Mouse (Mus musculus): ENCODE data around the gene Frmpd4. TPM values are rescaled to one million over a fixed set of nuclear protein-coding genes. Genes with fewer than 3 reads are reported as not detected.

Frmpd4 gene
- polyA plus RNA-seq, 1 experiment from 2014 or later = 0.11 TPM

- no peak overlapping the region for H3K27ac ChIP-seq (replicated peaks; ENCODE audit: low read depth, low read length)
- WGBS = 28% methylated on average over 8 of the region's 8 CpGs
- peak overlapping the region; percentile 74 for H3K4me2 ChIP-seq (ENCODE audit: low read depth, low read length)
- no peak overlapping the region for H3K4me3 ChIP-seq (ENCODE audit: low read depth, low read length)
- no peaks in the 10 kb centered on the region for H3K4me1 ChIP-seq (ENCODE audit: control insufficient read depth, insufficient read depth, low read length)
- DNase-seq (ENCODE audit: low spot score) (no peak), ATAC-seq (replicated peaks; ENCODE audit: insufficient number of reproducible peaks, low FRiP score, low TSS enrichment, low read depth) (no peak)
- H3K27me3 ChIP-seq (ENCODE audit: control insufficient read depth, insufficient read depth, low read length) = peaks cover 16% of the 10 kb centered on the region
- H3K9ac ChIP-seq (replicated peaks; ENCODE audit: low read length) = no peak overlapping the region
- no peaks in the 10 kb centered on the region for H3K36me3 ChIP-seq (replicated peaks; ENCODE audit: control insufficient read depth, insufficient read depth, low read depth, low read length)
- no peaks in the 10 kb centered on the region for H3K9me3 ChIP-seq (replicated peaks; ENCODE audit: control insufficient read depth, low read length)
Observed at GRCm38 (mm10) chrX:168124043-168124442, 453.0 kb downstream of the Frmpd4 start.

DNA sequence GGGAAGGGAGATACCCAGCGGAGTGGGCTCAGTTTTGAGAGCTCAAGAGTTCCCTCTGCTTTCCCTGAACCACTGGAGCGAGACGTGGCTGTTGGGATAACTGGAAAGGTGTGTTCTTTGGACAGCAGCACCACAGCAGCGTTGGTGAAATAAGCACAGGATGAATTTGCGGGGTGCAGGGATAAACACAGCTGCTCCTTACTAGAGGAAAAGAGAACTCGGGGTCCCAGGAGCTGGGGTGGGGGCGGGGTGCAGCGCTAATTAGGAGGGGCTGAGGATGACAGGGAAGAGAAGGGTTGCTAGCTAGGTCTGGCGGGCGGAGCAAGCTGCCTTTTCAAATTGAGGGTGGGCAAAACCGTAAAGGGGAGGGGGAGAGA is 453.5 kb downstream of the Frmpd4 start:
- 9% methylated on average over 11 of the region's 11 CpGs for WGBS
- peaks cover 16% of the 10 kb centered on the region for H3K27me3 ChIP-seq (ENCODE audit: control insufficient read depth, insufficient read depth, low read length)
- DNase-seq (ENCODE audit: low spot score) (peak; percentile 21), ATAC-seq (replicated peaks; ENCODE audit: insufficient number of reproducible peaks, low FRiP score, low TSS enrichment, low read depth) (0 out of 2 replicates have a peak, but pooled peaks have one; percentile 29)
- H3K4me1 ChIP-seq (ENCODE audit: control insufficient read depth, insufficient read depth, low read length) = no peaks in the 10 kb centered on the region
- no peak overlapping the region for H3K9ac ChIP-seq (replicated peaks; ENCODE audit: low read length)
- no peak overlapping the region for H3K27ac ChIP-seq (replicated peaks; ENCODE audit: low read depth, low read length)
- H3K36me3 ChIP-seq (replicated peaks; ENCODE audit: control insufficient read depth, insufficient read depth, low read depth, low read length) = no peaks in the 10 kb centered on the region
- H3K4me3 ChIP-seq (ENCODE audit: low read depth, low read length) = peak overlapping the region; percentile 40
- no peaks in the 10 kb centered on the region for H3K9me3 ChIP-seq (replicated peaks; ENCODE audit: control insufficient read depth, low read length)
- H3K4me2 ChIP-seq (ENCODE audit: low read depth, low read length) = peak overlapping the region; percentile 74

- Histone ChIP-seq H3K9ac (replicated peaks; ENCODE audit: low read length) (peak overlapping the region; percentile 48; the same call in 1 of the 2 replicates), H3K4me1 (ENCODE audit: control insufficient read depth, insufficient read depth, low read length) (no peaks in the 10 kb centered on the region), H3K27me3 (ENCODE audit: control insufficient read depth, insufficient read depth, low read length) (peaks cover 16% of the 10 kb centered on the region), H3K9me3 (replicated peaks; ENCODE audit: control insufficient read depth, low read length) (no peaks in the 10 kb centered on the region), H3K36me3 (replicated peaks; ENCODE audit: control insufficient read depth, insufficient read depth, low read depth, low read length) (no peaks in the 10 kb centered on the region), H3K27ac (replicated peaks; ENCODE audit: low read depth, low read length) (no peak overlapping the region), H3K4me2 (ENCODE audit: low read depth, low read length) (peak overlapping the region; percentile 74), H3K4me3 (ENCODE audit: low read depth, low read length) (peak overlapping the region; percentile 40)
- peak; percentile 13 for DNase-seq (ENCODE audit: low spot score)
- ATAC-seq (replicated peaks; ENCODE audit: insufficient number of reproducible peaks, low FRiP score, low TSS enrichment, low read depth) = peak; percentile 78
- 11% methylated on average over 16 of the region's 42 CpGs for WGBS
Observed at GRCm38 (mm10) chrX:168122806-168123588, 454.0 kb downstream of the Frmpd4 start.

DNA sequence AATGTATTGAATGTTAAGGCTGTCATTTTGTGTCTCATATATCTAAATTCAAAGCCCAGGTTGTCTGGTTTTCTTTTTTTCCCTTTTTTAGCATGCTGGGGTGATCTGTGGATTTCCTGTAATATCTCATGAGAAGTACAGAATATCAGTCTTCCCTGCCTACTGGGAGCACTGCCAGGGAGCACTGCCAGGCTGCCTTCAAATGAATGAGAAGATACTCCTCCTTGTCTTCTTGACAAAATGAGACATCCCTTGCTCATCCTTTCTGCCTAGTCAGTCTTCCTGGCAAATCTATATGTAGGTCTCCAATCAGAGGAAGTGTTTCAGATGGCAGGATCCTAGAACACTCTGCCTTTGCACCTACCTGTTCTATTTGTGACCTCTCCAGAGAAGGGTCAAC is 535.4 kb downstream of the Frmpd4 start:
- DNase-seq (ENCODE audit: low spot score) (no peak), ATAC-seq (replicated peaks; ENCODE audit: insufficient number of reproducible peaks, low FRiP score, low TSS enrichment, low read depth) (no peak)
- no peaks in the 10 kb centered on the region for H3K36me3 ChIP-seq (replicated peaks; ENCODE audit: control insufficient read depth, insufficient read depth, low read depth, low read length)
- H3K4me3 ChIP-seq (ENCODE audit: low read depth, low read length) = no peak overlapping the region
- H3K27ac ChIP-seq (replicated peaks; ENCODE audit: low read depth, low read length) = no peak overlapping the region
- no peak overlapping the region for H3K9ac ChIP-seq (replicated peaks; ENCODE audit: low read length)
- H3K9me3 ChIP-seq (replicated peaks; ENCODE audit: control insufficient read depth, low read length) = no peaks in the 10 kb centered on the region
- H3K4me1 ChIP-seq (ENCODE audit: control insufficient read depth, insufficient read depth, low read length) = no peaks in the 10 kb centered on the region
- H3K4me2 ChIP-seq (ENCODE audit: low read depth, low read length) = no peak overlapping the region
- no peaks in the 10 kb centered on the region for H3K27me3 ChIP-seq (ENCODE audit: control insufficient read depth, insufficient read depth, low read length)

DNA sequence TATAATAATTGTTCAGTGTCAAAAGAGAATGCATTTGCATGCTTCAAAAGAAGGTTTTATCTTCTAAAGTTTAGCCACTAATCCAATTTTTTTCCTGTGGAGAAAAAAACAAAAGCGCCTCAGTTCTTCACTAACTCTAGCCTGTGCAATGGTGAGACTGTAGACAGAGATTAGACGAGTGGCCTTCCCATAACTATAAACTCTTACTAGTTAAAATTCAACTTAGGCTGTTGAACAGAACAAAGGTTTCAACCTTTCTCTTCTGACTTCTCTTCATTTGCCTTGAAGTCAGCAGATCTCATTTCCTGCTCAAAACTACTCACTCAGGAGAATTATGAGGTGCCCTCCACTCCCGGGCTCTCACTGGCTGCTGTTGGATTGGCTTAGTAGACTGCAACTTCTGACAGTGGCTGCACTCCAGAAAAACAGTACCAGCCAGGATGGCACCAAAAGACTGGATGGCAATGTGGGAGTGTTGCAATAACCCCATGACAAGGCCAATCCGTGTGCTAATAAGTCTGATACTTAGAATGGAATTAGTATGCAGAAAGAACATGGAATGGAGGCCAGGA is 556.4 kb downstream of the Frmpd4 start:
- Histone ChIP-seq H3K9me3 (replicated peaks; ENCODE audit: control insufficient read depth, low read length) (no peaks in the 10 kb centered on the region), H3K27ac (replicated peaks; ENCODE audit: low read depth, low read length) (no peak overlapping the region), H3K27me3 (ENCODE audit: control insufficient read depth, insufficient read depth, low read length) (no peaks in the 10 kb centered on the region), H3K4me2 (ENCODE audit: low read depth, low read length) (no peak overlapping the region), H3K36me3 (replicated peaks; ENCODE audit: control insufficient read depth, insufficient read depth, low read depth, low read length) (no peaks in the 10 kb centered on the region), H3K4me1 (ENCODE audit: control insufficient read depth, insufficient read depth, low read length) (no peaks in the 10 kb centered on the region), H3K4me3 (ENCODE audit: low read depth, low read length) (no peak overlapping the region), H3K9ac (replicated peaks; ENCODE audit: low read length) (no peak overlapping the region)
- DNase-seq (ENCODE audit: low spot score) (no peak), ATAC-seq (replicated peaks; ENCODE audit: insufficient number of reproducible peaks, low FRiP score, low TSS enrichment, low read depth) (no peak)
- WGBS = 81% methylated on average over 4 of the region's 4 CpGs

GRCm38 (mm10) chrX:168017792-168018191 is 559.2 kb downstream of the Frmpd4 start:
- no peak overlapping the region for H3K4me3 ChIP-seq (ENCODE audit: low read depth, low read length)
- H3K4me1 ChIP-seq (ENCODE audit: control insufficient read depth, insufficient read depth, low read length) = no peaks in the 10 kb centered on the region
- H3K27me3 ChIP-seq (ENCODE audit: control insufficient read depth, insufficient read depth, low read length) = no peaks in the 10 kb centered on the region
- no peak for ATAC-seq (replicated peaks; ENCODE audit: insufficient number of reproducible peaks, low FRiP score, low TSS enrichment, low read depth)
- DNase-seq (ENCODE audit: low spot score) = no peak
- no peak overlapping the region for H3K27ac ChIP-seq (replicated peaks; ENCODE audit: low read depth, low read length)
- WGBS = 80% methylated on average over 3 of the region's 3 CpGs
- no peak overlapping the region for H3K9ac ChIP-seq (replicated peaks; ENCODE audit: low read length)
- H3K4me2 ChIP-seq (ENCODE audit: low read depth, low read length) = no peak overlapping the region
- no peaks in the 10 kb centered on the region for H3K9me3 ChIP-seq (replicated peaks; ENCODE audit: control insufficient read depth, low read length)
- H3K36me3 ChIP-seq (replicated peaks; ENCODE audit: control insufficient read depth, insufficient read depth, low read depth, low read length) = no peaks in the 10 kb centered on the region

GRCm38 (mm10) chrX:167984835-167985234 is 592.2 kb downstream of the Frmpd4 start:
- Histone ChIP-seq H3K36me3 (replicated peaks; ENCODE audit: control insufficient read depth, insufficient read depth, low read depth, low read length) (no peaks in the 10 kb centered on the region), H3K4me1 (ENCODE audit: control insufficient read depth, insufficient read depth, low read length) (no peaks in the 10 kb centered on the region), H3K9me3 (replicated peaks; ENCODE audit: control insufficient read depth, low read length) (no peaks in the 10 kb centered on the region), H3K4me3 (ENCODE audit: low read depth, low read length) (no peak overlapping the region), H3K9ac (replicated peaks; ENCODE audit: low read length) (no peak overlapping the region), H3K4me2 (ENCODE audit: low read depth, low read length) (no peak overlapping the region), H3K27ac (replicated peaks; ENCODE audit: low read depth, low read length) (no peak overlapping the region), H3K27me3 (ENCODE audit: control insufficient read depth, insufficient read depth, low read length) (no peaks in the 10 kb centered on the region)
- no peak for ATAC-seq (replicated peaks; ENCODE audit: insufficient number of reproducible peaks, low FRiP score, low TSS enrichment, low read depth)
- no peak for DNase-seq (ENCODE audit: low spot score)

DNA sequence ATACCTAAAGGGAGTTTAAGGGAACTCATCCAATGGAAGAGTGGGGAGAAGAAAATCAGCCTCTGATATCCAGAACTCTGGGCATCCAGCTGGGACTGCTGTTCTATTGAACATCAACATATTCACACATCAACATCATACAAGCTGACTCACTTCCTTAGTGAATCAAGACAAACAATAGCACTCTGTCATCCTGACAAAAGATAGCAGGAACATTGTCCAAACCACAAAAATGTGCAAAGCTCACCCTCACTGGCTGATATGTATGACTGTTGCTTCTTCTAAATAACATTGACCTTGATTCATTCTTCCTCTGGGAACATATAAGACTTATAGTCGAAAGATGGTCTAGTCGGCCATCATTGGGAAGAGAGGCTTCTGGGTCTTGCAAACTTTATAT is 625.8 kb downstream of the Frmpd4 start:
- no peak for DNase-seq (ENCODE audit: low spot score)
- Histone ChIP-seq H3K27ac (replicated peaks; ENCODE audit: low read depth, low read length) (no peak overlapping the region), H3K27me3 (ENCODE audit: control insufficient read depth, insufficient read depth, low read length) (no peaks in the 10 kb centered on the region), H3K4me1 (ENCODE audit: control insufficient read depth, insufficient read depth, low read length) (no peaks in the 10 kb centered on the region), H3K9ac (replicated peaks; ENCODE audit: low read length) (no peak overlapping the region), H3K4me3 (ENCODE audit: low read depth, low read length) (no peak overlapping the region), H3K9me3 (replicated peaks; ENCODE audit: control insufficient read depth, low read length) (no peaks in the 10 kb centered on the region), H3K4me2 (ENCODE audit: low read depth, low read length) (no peak overlapping the region), H3K36me3 (replicated peaks; ENCODE audit: control insufficient read depth, insufficient read depth, low read depth, low read length) (no peaks in the 10 kb centered on the region)
- no peak for ATAC-seq (replicated peaks; ENCODE audit: insufficient number of reproducible peaks, low FRiP score, low TSS enrichment, low read depth)
- 91% methylated on average over 2 of the region's 2 CpGs for WGBS

All from embryonic facial prominence, embryonic 11.5 days (tissue).